Mouse (Mus musculus): ENCODE measurements around the gene Nek2. TPM values are rescaled to one million over a fixed set of nuclear protein-coding genes. Genes with fewer than 3 reads are reported as not detected.

The Nek2 gene
- polyA plus RNA-seq, 1 experiment = 0.97 TPM

DNA sequence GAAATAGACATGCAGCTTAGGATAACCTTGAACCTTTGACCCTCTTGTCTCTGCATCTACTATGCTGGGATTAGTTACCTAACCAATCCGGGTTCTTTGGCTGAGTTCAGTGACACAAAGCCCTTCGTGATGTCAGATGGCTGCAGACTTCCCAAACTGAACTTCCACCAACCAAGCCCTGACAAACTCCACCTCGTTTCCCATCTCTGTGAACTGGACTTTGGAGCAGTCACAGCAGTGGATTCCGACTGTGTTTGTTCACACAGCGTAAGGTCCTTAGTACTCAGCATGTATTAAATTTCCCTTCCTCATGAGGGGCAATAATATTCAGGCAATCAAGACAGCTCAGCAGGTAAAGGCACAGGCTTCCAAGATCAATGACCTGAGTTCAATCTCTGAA, 25.4 kb downstream of the Nek2 start:
- Histone ChIP-seq H3K9me3 (ENCODE audit: control insufficient read depth, low read length) (no peaks in the 10 kb centered on the region), H3K4me3 (replicated peaks) (no peak overlapping the region), H3K36me3 (ENCODE audit: control insufficient read depth) (no peaks in the 10 kb centered on the region), H3K27me3 (ENCODE audit: control insufficient read depth) (peaks cover 31% of the 10 kb centered on the region), H3K4me1 (ENCODE audit: control insufficient read depth) (peaks cover 12% of the 10 kb centered on the region)
- no peak for TF ChIP-seq TAL1 (IDR thresholded peaks at IDR 0.05; ENCODE audit: low read length)
- no peak for TF ChIP-seq GATA1 (IDR thresholded peaks at IDR 0.05; ENCODE audit: low read length)

- H3K4me3 ChIP-seq (replicated peaks) = no peak overlapping the region
- peaks cover 40% of the 10 kb centered on the region for H3K4me1 ChIP-seq (ENCODE audit: control insufficient read depth)
- peaks cover 12% of the 10 kb centered on the region for H3K36me3 ChIP-seq (ENCODE audit: control insufficient read depth)
- H3K27me3 ChIP-seq (ENCODE audit: control insufficient read depth) = peaks cover 28% of the 10 kb centered on the region
- TF ChIP-seq TAL1 (IDR thresholded peaks at IDR 0.05; ENCODE audit: low read length) (no peak), GATA1 (IDR thresholded peaks at IDR 0.05; ENCODE audit: low read length) (no peak)
- H3K9me3 ChIP-seq (ENCODE audit: control insufficient read depth, low read length) = peaks cover 3% of the 10 kb centered on the region; the same call in 1 of the 2 replicates
Measured at GRCm38 (mm10) chr1:191849501-191849900, 28.3 kb downstream of the Nek2 start.

- no peak for TF ChIP-seq GATA1 (IDR thresholded peaks at IDR 0.05; ENCODE audit: low read length)
- TF ChIP-seq TAL1 (IDR thresholded peaks at IDR 0.05; ENCODE audit: low read length) = no peak
- Histone ChIP-seq H3K27me3 (ENCODE audit: control insufficient read depth) (peaks cover 21% of the 10 kb centered on the region), H3K4me3 (replicated peaks) (peak overlapping the region; percentile 32), H3K9me3 (ENCODE audit: control insufficient read depth, low read length) (peaks cover 3% of the 10 kb centered on the region; the same call in 1 of the 2 replicates), H3K36me3 (ENCODE audit: control insufficient read depth) (peaks cover 14% of the 10 kb centered on the region), H3K4me1 (ENCODE audit: control insufficient read depth) (peaks cover 73% of the 10 kb centered on the region)
Measured at GRCm38 (mm10) chr1:191853442-191853841, 32.2 kb downstream of the Nek2 start.

- Histone ChIP-seq H3K36me3 (ENCODE audit: control insufficient read depth) (peaks cover 14% of the 10 kb centered on the region), H3K4me1 (ENCODE audit: control insufficient read depth) (peaks cover 82% of the 10 kb centered on the region), H3K27me3 (ENCODE audit: control insufficient read depth) (peaks cover 16% of the 10 kb centered on the region), H3K4me3 (replicated peaks) (peak overlapping the region; percentile 57), H3K9me3 (ENCODE audit: control insufficient read depth, low read length) (peaks cover 3% of the 10 kb centered on the region; the same call in 1 of the 2 replicates)
- TF ChIP-seq TAL1 (IDR thresholded peaks at IDR 0.05; ENCODE audit: low read length) (no peak), GATA1 (IDR thresholded peaks at IDR 0.05; ENCODE audit: low read length) (no peak)
Measured at GRCm38 (mm10) chr1:191854716-191855115, 33.5 kb downstream of the Nek2 start.

DNA sequence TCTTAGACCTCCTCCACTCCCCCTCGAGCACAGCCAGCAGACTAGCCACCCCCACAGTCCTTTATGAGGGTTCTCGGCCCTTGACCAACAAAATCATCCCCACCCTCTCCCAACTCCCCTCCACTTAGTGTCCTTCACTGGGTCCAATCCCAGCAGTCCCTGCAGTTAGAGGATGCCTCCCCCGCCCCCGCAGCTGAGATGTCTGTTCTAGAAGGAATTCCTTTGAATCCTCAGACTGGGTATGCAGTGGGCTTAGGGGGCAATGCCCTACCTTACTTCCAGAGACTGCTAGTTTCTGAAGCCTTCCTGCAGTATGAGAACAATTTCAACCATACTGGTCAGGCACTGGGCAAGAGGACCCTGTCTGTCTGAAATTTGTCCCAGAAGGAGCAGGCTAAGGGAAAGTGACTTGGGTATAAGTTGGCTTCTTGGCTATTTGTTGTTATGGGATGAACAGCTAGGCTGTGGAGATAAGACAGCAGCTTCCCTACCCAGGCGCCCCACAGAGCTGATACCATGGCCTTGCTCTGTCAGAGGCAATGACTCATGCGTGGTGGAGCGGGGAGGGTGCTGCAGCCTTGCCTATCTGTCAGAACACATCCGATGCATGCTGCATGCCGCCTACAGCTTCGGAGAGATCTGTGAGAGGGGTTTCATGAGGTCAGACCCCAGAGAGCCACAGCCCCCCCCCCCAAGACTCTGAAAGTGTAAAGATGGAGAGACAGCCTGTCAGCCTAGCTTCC, 34.1 kb downstream of the Nek2 start:
- peak; percentile 98 for TF ChIP-seq GATA1 (IDR thresholded peaks at IDR 0.05; ENCODE audit: low read length)
- TF ChIP-seq TAL1 (IDR thresholded peaks at IDR 0.05; ENCODE audit: low read length) = peak; percentile 94
- Histone ChIP-seq H3K4me1 (ENCODE audit: control insufficient read depth) (peaks cover 80% of the 10 kb centered on the region), H3K9me3 (ENCODE audit: control insufficient read depth, low read length) (peaks cover 3% of the 10 kb centered on the region; the same call in 1 of the 2 replicates), H3K4me3 (replicated peaks) (peak overlapping the region; percentile 57), H3K36me3 (ENCODE audit: control insufficient read depth) (peaks cover 14% of the 10 kb centered on the region), H3K27me3 (ENCODE audit: control insufficient read depth) (peaks cover 16% of the 10 kb centered on the region)

DNA sequence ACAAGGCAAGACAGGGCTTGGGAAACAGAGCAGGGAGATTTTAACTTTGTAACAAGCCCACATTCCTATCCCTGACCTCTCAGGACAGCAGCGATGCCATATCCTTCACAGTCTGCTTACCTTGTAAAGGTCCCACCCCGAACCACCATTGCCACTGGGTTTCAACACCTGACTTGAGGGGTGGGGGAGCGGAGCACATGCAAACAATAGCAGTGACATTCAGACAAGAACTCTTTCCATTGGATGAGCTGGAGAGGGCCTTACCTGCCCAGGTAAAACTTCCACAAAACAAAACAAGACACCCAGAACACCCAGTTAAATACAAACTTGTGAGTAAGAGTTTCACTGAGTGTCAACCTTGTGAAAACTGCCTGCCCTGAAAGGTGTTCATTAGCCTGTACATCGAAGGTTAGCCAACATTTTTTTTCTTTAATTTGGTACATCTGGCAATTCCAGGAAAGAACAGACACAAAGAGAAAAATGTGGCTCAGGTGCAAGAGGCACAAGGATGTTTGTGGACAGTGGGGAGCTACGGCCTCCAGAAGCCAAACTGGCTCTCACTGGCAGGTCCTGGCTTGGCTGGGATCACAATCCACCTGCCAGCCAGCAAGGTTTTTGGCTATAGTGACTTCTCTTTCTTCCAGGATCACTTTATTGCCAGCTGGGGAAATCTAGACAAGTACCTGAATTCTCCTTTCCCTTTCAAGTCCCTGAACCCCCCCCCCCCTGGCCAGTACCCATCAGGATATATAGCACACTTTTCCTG, 35.8 kb downstream of the Nek2 start:
- TF ChIP-seq TAL1 (IDR thresholded peaks at IDR 0.05; ENCODE audit: low read length) (no peak), GATA1 (IDR thresholded peaks at IDR 0.05; ENCODE audit: low read length) (no peak)
- peaks cover 3% of the 10 kb centered on the region; the same call in 1 of the 2 replicates for H3K9me3 ChIP-seq (ENCODE audit: control insufficient read depth, low read length)
- H3K4me1 ChIP-seq (ENCODE audit: control insufficient read depth) = peaks cover 67% of the 10 kb centered on the region

GRCm38 (mm10) chr1:191858136-191858535, 36.9 kb downstream of the Nek2 start:
- peaks cover 3% of the 10 kb centered on the region; the same call in 1 of the 2 replicates for H3K9me3 ChIP-seq (ENCODE audit: control insufficient read depth, low read length)

More for the DNA sequence above, 35.8 kb downstream of the Nek2 start:
- Histone ChIP-seq H3K36me3 (ENCODE audit: control insufficient read depth) (peaks cover 14% of the 10 kb centered on the region), H3K4me3 (replicated peaks) (no peak overlapping the region), H3K27me3 (ENCODE audit: control insufficient read depth) (peaks cover 12% of the 10 kb centered on the region)

GRCm38 (mm10) chr1:191859847-191860246, 38.6 kb downstream of the Nek2 start:
- Histone ChIP-seq H3K27me3 (ENCODE audit: control insufficient read depth) (peaks cover 16% of the 10 kb centered on the region), H3K4me1 (ENCODE audit: control insufficient read depth) (peaks cover 51% of the 10 kb centered on the region), H3K4me3 (replicated peaks) (no peak overlapping the region), H3K9me3 (ENCODE audit: control insufficient read depth, low read length) (no peaks in the 10 kb centered on the region; the same call in 1 of the 2 replicates), H3K36me3 (ENCODE audit: control insufficient read depth) (no peaks in the 10 kb centered on the region)
- no peak for TF ChIP-seq GATA1 (IDR thresholded peaks at IDR 0.05; ENCODE audit: low read length)
- TF ChIP-seq TAL1 (IDR thresholded peaks at IDR 0.05; ENCODE audit: low read length) = no peak

More at GRCm38 (mm10) chr1:191858136-191858535, 36.9 kb downstream of the Nek2 start:
- peaks cover 14% of the 10 kb centered on the region for H3K36me3 ChIP-seq (ENCODE audit: control insufficient read depth)
- no peak overlapping the region for H3K4me3 ChIP-seq (replicated peaks)
- peaks cover 64% of the 10 kb centered on the region for H3K4me1 ChIP-seq (ENCODE audit: control insufficient read depth)
- H3K27me3 ChIP-seq (ENCODE audit: control insufficient read depth) = peaks cover 14% of the 10 kb centered on the region
- TF ChIP-seq TAL1 (IDR thresholded peaks at IDR 0.05; ENCODE audit: low read length) (no peak), GATA1 (IDR thresholded peaks at IDR 0.05; ENCODE audit: low read length) (no peak)

DNA sequence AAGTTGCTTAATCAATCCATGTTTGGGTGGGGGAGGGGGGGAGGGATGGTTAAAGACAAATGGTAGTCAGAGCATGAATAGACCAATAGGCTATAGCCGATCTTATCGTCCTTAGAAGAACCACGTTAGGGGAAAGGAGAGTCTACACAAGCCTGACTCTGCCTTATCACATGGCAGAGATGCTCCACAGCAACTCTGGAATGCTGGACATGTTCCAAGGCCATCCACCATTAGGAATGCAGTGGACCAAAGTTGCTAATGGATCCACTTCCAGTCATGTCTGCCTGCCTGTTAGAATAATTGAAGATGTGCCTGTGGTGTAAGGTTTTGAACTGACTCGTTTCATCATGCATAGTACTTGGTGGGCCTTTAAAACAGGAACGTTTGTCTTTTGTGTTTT, 40.0 kb downstream of the Nek2 start:
- peaks cover 41% of the 10 kb centered on the region for H3K4me1 ChIP-seq (ENCODE audit: control insufficient read depth)
- TF ChIP-seq TAL1 (IDR thresholded peaks at IDR 0.05; ENCODE audit: low read length) (no peak), GATA1 (IDR thresholded peaks at IDR 0.05; ENCODE audit: low read length) (no peak)

More for the DNA sequence above, 40.0 kb downstream of the Nek2 start:
- Histone ChIP-seq H3K36me3 (ENCODE audit: control insufficient read depth) (no peaks in the 10 kb centered on the region), H3K4me3 (replicated peaks) (no peak overlapping the region), H3K9me3 (ENCODE audit: control insufficient read depth, low read length) (no peaks in the 10 kb centered on the region; the same call in 1 of the 2 replicates), H3K27me3 (ENCODE audit: control insufficient read depth) (peaks cover 16% of the 10 kb centered on the region)

Measured in erythroblast, embryonic 14.5 days (primary cell).